Mouse (Mus musculus): ENCODE data around the gene Olfr231. TPM values are rescaled to one million over a fixed set of nuclear protein-coding genes. Genes with fewer than 3 reads are reported as not detected.

Gene Olfr231
- polyA plus RNA-seq, 1 experiment from 2014 or later, result not detected

DNA sequence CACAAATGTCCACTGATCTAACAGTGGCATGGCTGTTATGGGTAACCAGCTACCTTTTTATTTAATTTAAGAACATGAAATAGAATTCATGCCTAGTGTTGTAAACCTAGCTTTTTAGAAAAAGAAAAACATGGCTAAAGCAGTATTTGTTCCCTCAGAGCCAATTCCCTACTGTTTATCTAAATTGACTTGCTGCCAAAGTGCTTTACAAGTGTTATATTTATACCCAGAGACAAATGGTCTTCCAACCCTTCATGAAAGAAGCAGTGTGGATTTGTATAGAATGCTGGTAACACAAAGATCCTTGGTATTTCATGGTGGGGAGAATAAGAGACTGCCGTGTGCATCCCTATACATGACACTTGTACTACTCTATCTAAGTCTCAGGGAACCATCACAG, 25.7 kb upstream of the Olfr231 start:
- H3K9ac ChIP-seq (replicated peaks; ENCODE audit: low read depth), result no peak overlapping the region
- ATAC-seq (no peak), DNase-seq (ENCODE audit: low spot score) (no peak)
- no peaks in the 10 kb centered on the region for H3K9me3 ChIP-seq (ENCODE audit: low read length)
- no peaks in the 10 kb centered on the region for H3K4me1 ChIP-seq (ENCODE audit: insufficient read depth, low read depth, low read length)
- H3K27ac ChIP-seq (ENCODE audit: low read length), result no peak overlapping the region
- no peak overlapping the region for H3K4me2 ChIP-seq (replicated peaks; ENCODE audit: low read depth, low read length)
- no peak overlapping the region for H3K4me3 ChIP-seq (ENCODE audit: low read depth, low read length)
- 65% methylated on average over 1 of the region's 1 CpGs for WGBS
- no peaks in the 10 kb centered on the region for H3K36me3 ChIP-seq (ENCODE audit: insufficient read depth, low read length)
- H3K27me3 ChIP-seq (replicated peaks; ENCODE audit: insufficient read depth, low read length), result no peaks in the 10 kb centered on the region
- no peak for TF ChIP-seq CTCF (IDR thresholded peaks at IDR 0.05)
- TF ChIP-seq EP300 (IDR thresholded peaks at IDR 0.05), result no peak

DNA sequence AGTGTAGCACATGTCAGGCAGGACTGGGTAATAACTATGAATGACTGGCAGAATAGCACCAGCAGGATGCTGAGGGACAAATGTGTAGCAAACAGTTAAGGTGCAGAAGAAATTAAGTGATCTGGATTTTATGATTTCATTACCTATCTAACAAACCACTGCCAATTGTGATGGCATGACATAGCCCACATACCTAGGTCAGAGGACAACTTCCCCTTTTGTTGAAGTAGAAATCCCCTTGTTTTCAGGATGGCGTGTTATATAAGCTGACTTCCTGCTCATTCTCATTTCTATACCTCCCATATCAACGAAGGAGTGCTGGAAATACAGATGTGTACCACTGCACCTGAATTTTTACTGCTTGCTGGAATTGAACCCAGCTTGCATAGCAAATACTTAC, 20.4 kb upstream of the Olfr231 start:
- no peak overlapping the region for H3K4me3 ChIP-seq (ENCODE audit: low read depth, low read length)
- H3K4me1 ChIP-seq (ENCODE audit: insufficient read depth, low read depth, low read length), result no peaks in the 10 kb centered on the region
- no peak overlapping the region for H3K9ac ChIP-seq (replicated peaks; ENCODE audit: low read depth)
- H3K4me2 ChIP-seq (replicated peaks; ENCODE audit: low read depth, low read length), result no peak overlapping the region
- DNase-seq (ENCODE audit: low spot score), result no peak
- H3K9me3 ChIP-seq (ENCODE audit: low read length), result no peaks in the 10 kb centered on the region
- no peak for ATAC-seq
- 60% methylated on average over 2 of the region's 2 CpGs for WGBS
- no peaks in the 10 kb centered on the region for H3K36me3 ChIP-seq (ENCODE audit: insufficient read depth, low read length)
- H3K27me3 ChIP-seq (replicated peaks; ENCODE audit: insufficient read depth, low read length), result no peaks in the 10 kb centered on the region
- H3K27ac ChIP-seq (ENCODE audit: low read length), result no peak overlapping the region
- TF ChIP-seq EP300 (IDR thresholded peaks at IDR 0.05), result no peak
- no peak for TF ChIP-seq CTCF (IDR thresholded peaks at IDR 0.05)

DNA sequence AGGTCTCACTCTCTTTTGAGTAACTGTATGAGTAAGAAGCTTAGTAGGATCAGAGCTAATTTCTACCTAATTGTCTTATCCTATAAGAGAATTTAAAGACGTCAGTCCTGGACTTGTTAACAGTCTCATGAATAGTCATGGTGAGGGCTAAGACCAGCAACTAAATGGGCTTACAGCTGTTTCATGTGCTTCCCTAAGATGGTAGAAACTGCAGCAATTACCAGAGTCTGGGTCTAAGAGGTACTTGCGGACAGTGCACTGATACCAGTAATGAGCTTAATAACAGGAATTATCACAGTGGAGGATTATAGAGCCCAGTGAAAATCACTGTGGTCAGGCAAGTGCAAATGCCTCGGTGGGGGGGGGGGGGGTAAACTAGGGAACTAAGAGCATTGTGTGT, 11.0 kb upstream of the Olfr231 start:
- ATAC-seq, result no peak
- H3K9me3 ChIP-seq (ENCODE audit: low read length), result no peaks in the 10 kb centered on the region
- no peak for TF ChIP-seq CTCF (IDR thresholded peaks at IDR 0.05)
- no peak for TF ChIP-seq EP300 (IDR thresholded peaks at IDR 0.05)

GRCm38 (mm10) chr1:174131217-174131616, 10.3 kb upstream of the Olfr231 start, which contains the start of gene Olfr424:
Olfr424 (plus strand) TSS chr1:174131517.
- no peak within 1 kb of the TSS for H3K27ac ChIP-seq (ENCODE audit: low read length)
- no peaks in the 10 kb centered on the region for H3K36me3 ChIP-seq (ENCODE audit: insufficient read depth, low read length)
- H3K9ac ChIP-seq (replicated peaks; ENCODE audit: low read depth), result no peak within 1 kb of the TSS
- no peaks in the 10 kb centered on the region for H3K4me1 ChIP-seq (ENCODE audit: insufficient read depth, low read depth, low read length)
- no peak for TF ChIP-seq EP300 (IDR thresholded peaks at IDR 0.05)
- H3K27me3 ChIP-seq (replicated peaks; ENCODE audit: insufficient read depth, low read length), result no peaks in the 10 kb centered on the region
- H3K4me3 ChIP-seq (ENCODE audit: low read depth, low read length), result no peak within 1 kb of the TSS
- no peak within 1 kb of the TSS for H3K4me2 ChIP-seq (replicated peaks; ENCODE audit: low read depth, low read length)
- no peak for DNase-seq (ENCODE audit: low spot score)
- no peak for ATAC-seq
- H3K9me3 ChIP-seq (ENCODE audit: low read length), result no peaks in the 10 kb centered on the region
- 68% methylated on average over 3 of the region's 3 CpGs for WGBS

More for the DNA sequence above, 11.0 kb upstream of the Olfr231 start:
- no peaks in the 10 kb centered on the region for H3K27me3 ChIP-seq (replicated peaks; ENCODE audit: insufficient read depth, low read length)
- H3K27ac ChIP-seq (ENCODE audit: low read length), result no peak overlapping the region
- H3K4me2 ChIP-seq (replicated peaks; ENCODE audit: low read depth, low read length), result no peak overlapping the region
- no peak overlapping the region for H3K9ac ChIP-seq (replicated peaks; ENCODE audit: low read depth)
- no peak for DNase-seq (ENCODE audit: low spot score)
- 59% methylated on average over 3 of the region's 3 CpGs for WGBS
- H3K4me1 ChIP-seq (ENCODE audit: insufficient read depth, low read depth, low read length), result no peaks in the 10 kb centered on the region
- H3K36me3 ChIP-seq (ENCODE audit: insufficient read depth, low read length), result no peaks in the 10 kb centered on the region
- no peak overlapping the region for H3K4me3 ChIP-seq (ENCODE audit: low read depth, low read length)

GRCm38 (mm10) chr1:174103735-174104134, 17.2 kb downstream of the Olfr231 start:
- Histone ChIP-seq H3K27ac (ENCODE audit: low read length) (no peak overlapping the region), H3K4me1 (ENCODE audit: insufficient read depth, low read depth, low read length) (no peaks in the 10 kb centered on the region), H3K36me3 (ENCODE audit: insufficient read depth, low read length) (no peaks in the 10 kb centered on the region), H3K9me3 (ENCODE audit: low read length) (no peaks in the 10 kb centered on the region), H3K4me2 (replicated peaks; ENCODE audit: low read depth, low read length) (no peak overlapping the region), H3K4me3 (ENCODE audit: low read depth, low read length) (no peak overlapping the region), H3K9ac (replicated peaks; ENCODE audit: low read depth) (no peak overlapping the region), H3K27me3 (replicated peaks; ENCODE audit: insufficient read depth, low read length) (no peaks in the 10 kb centered on the region)
- WGBS, result 54% methylated on average over 2 of the region's 2 CpGs
- peak; percentile 41 for DNase-seq (ENCODE audit: low spot score)
- no peak for ATAC-seq
- TF ChIP-seq EP300 (IDR thresholded peaks at IDR 0.05), result no peak
- TF ChIP-seq CTCF (IDR thresholded peaks at IDR 0.05), result peak; percentile 38

GRCm38 (mm10) chr1:174096591-174096990, 24.4 kb downstream of the Olfr231 start, which contains the start of gene Olfr427:
Olfr427 (plus strand) TSS chr1:174096891.
- Histone ChIP-seq H3K4me3 (ENCODE audit: low read depth, low read length) (no peak within 1 kb of the TSS), H3K9ac (replicated peaks; ENCODE audit: low read depth) (no peak within 1 kb of the TSS), H3K27me3 (replicated peaks; ENCODE audit: insufficient read depth, low read length) (no peaks in the 10 kb centered on the region), H3K36me3 (ENCODE audit: insufficient read depth, low read length) (no peaks in the 10 kb centered on the region), H3K4me1 (ENCODE audit: insufficient read depth, low read depth, low read length) (no peaks in the 10 kb centered on the region), H3K4me2 (replicated peaks; ENCODE audit: low read depth, low read length) (no peak within 1 kb of the TSS), H3K9me3 (ENCODE audit: low read length) (no peaks in the 10 kb centered on the region), H3K27ac (ENCODE audit: low read length) (no peak within 1 kb of the TSS)
- TF ChIP-seq CTCF (IDR thresholded peaks at IDR 0.05) (no peak), EP300 (IDR thresholded peaks at IDR 0.05) (no peak)
- 84% methylated on average over 1 of the region's 1 CpGs for WGBS
- no peak for ATAC-seq
- no peak for DNase-seq (ENCODE audit: low spot score)

GRCm38 (mm10) chr1:174084031-174084430, 36.9 kb downstream of the Olfr231 start, which contains the start of gene Olfr429:
Olfr429 (plus strand) TSS chr1:174084331.
- DNase-seq (ENCODE audit: low spot score), result no peak
- Histone ChIP-seq H3K9me3 (ENCODE audit: low read length) (no peaks in the 10 kb centered on the region), H3K36me3 (ENCODE audit: insufficient read depth, low read length) (no peaks in the 10 kb centered on the region), H3K4me3 (ENCODE audit: low read depth, low read length) (no peak within 1 kb of the TSS), H3K4me1 (ENCODE audit: insufficient read depth, low read depth, low read length) (no peaks in the 10 kb centered on the region), H3K27ac (ENCODE audit: low read length) (no peak within 1 kb of the TSS), H3K27me3 (replicated peaks; ENCODE audit: insufficient read depth, low read length) (no peaks in the 10 kb centered on the region), H3K9ac (replicated peaks; ENCODE audit: low read depth) (no peak within 1 kb of the TSS), H3K4me2 (replicated peaks; ENCODE audit: low read depth, low read length) (no peak within 1 kb of the TSS)
- WGBS, result 81% methylated on average over 2 of the region's 2 CpGs
- TF ChIP-seq EP300 (IDR thresholded peaks at IDR 0.05), result no peak
- no peak for TF ChIP-seq CTCF (IDR thresholded peaks at IDR 0.05)
- ATAC-seq, result no peak

Data from lung, postnatal 0 days (tissue).